ENCODE assay signal across 22 mouse cellular contexts in the genomic region with DNA sequence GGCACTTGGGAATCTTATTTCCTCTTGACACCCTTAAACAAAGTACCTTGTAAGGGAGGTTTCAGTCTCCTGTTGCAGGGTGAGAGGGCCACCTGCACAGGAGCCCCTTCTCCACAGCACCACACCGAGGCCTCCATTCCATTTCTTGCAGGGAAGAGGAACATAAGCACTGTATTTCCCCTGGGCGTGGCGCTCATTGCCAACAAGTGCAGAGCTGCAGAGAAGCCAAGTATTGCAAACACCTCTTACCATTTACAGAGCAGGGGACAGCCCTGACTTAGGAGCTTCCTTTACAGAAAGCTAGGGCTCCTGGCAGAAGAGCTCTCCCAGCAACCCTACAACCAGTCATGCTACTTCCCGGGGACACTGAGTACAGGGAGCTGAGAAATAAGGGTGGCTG. TPM values are rescaled to one million over a fixed set of nuclear protein-coding genes. Genes with fewer than 3 reads are reported as not detected.
DNase-seq lines count a peak whose midpoint lies in the region; ATAC-seq and TF ChIP-seq lines count a peak whose summit lies in the region.
"Had no signal": no experiment of that assay in that cellular context is flagged by ENCODE, and none has a peak within 500 bp of the region (broad histone marks: within the 10 kb centered on the region; RNA-seq: fewer than 3 reads in every experiment).

No protein-coding gene starts in this region.

- peak; percentile 34 for DNase-seq in adrenal gland, postnatal 14 days
- DNase-seq in adrenal gland, postnatal 25 days = no peak
- peak; percentile 51 for DNase-seq in lung, postnatal 36 days
- DNase-seq in lung, adult 2 months = no peak
- DNase-seq: adrenal gland, adult 8-10 months; adrenal gland, postnatal 36 days; B cell, adult 2 months; cerebellum, adult 9-10 months; forebrain, postnatal 0 days had no signal

- TF ChIP-seq POLR2A in lung, adult 2 months (IDR thresholded peaks at IDR 0.05; ENCODE audit: borderline replicate concordance, extremely low read depth, low read depth, low read length) = no peak

- peak; percentile 56; the same call in 1 of the 2 replicates for ATAC-seq in megakaryocyte, adult 5-6 weeks (ENCODE audit: poor library complexity, severe bottlenecking)
- ATAC-seq: activated CD4-positive, CD25-positive, alpha-beta regulatory T cell, adult 4 months; CD4-positive, CD25-positive, alpha-beta regulatory T cell, adult 4 months; forebrain, embryonic 13.5 days; forebrain, embryonic 15.5 days; forebrain, postnatal 0 days; Patski had no signal

- TF ChIP-seq CTCF in lung, adult 2 months (IDR thresholded peaks at IDR 0.05; ENCODE audit: insufficient read depth, low read length) = no peak

- no peaks in the 10 kb centered on the region for H3K4me1 ChIP-seq in lung, adult 2 months (ENCODE audit: control insufficient read depth, insufficient read depth, low read length)
- H3K4me1 ChIP-seq: embryonic facial prominence, embryonic 10.5 days; embryonic facial prominence, embryonic 12.5 days; forebrain, embryonic 13.5 days; forebrain, embryonic 15.5 days had no signal

- H3K4me3 ChIP-seq in lung, adult 2 months (replicated peaks; ENCODE audit: extremely low read depth, low read depth, low read length) = no peak overlapping the region
- H3K4me3 ChIP-seq: embryonic facial prominence, embryonic 10.5 days; embryonic facial prominence, embryonic 12.5 days; forebrain, embryonic 13.5 days; forebrain, embryonic 15.5 days had no signal

- 77% methylated on average over 4 of the region's 4 CpGs for WGBS in lung, adult 2 months

RNA-seq across cellular contexts. Expression of a gene that starts 12.0 kb away (rescaled TPM):
- 35.1 and 38.5 TPM in 2 replicates for total RNA-seq in adrenal gland, postnatal 14 days (2021)
- 40.5 and 51.1 TPM in 2 replicates for total RNA-seq in adrenal gland, postnatal 25 days (2021)
- polyA plus RNA-seq in lung, adult 2 months (2012; rRNA removed) = 16.2 and 20.7 TPM in 2 replicates
- total RNA-seq in megakaryocyte, adult 5-6 weeks (2015) = 19.4 and 21.1 TPM in 2 replicates
- total RNA-seq in megakaryocyte, adult 5-6 weeks (2017) = 69.1 and 72.6 TPM in 2 replicates

RNA-seq across cellular contexts. Expression of a gene that starts 18.3 kb away (rescaled TPM):
- total RNA-seq in adrenal gland, postnatal 14 days (2021) = 0.45 TPM in 1 of 2 replicates, not detected in the other
- 0.33 TPM in 1 of 2 replicates, not detected in the other for total RNA-seq in adrenal gland, postnatal 25 days (2021)
- polyA plus RNA-seq in lung, adult 2 months (2012; rRNA removed) = 0.17 and 0.31 TPM in 2 replicates
- total RNA-seq in megakaryocyte, adult 5-6 weeks (2015) = 0.16 and 0.60 TPM in 2 replicates
- total RNA-seq in megakaryocyte, adult 5-6 weeks (2017) = not detected in 2 replicates
- total RNA-seq: forebrain, postnatal 0 days; G1E had no signal
- polyA plus RNA-seq: embryonic facial prominence, embryonic 12.5 days; forebrain, embryonic 13.5 days had no signal

RNA-seq across cellular contexts. Expression of a gene that starts 18.5 kb away (rescaled TPM):
- total RNA-seq in adrenal gland, postnatal 14 days (2021) = 142 and 147 TPM in 2 replicates
- 152 and 210 TPM in 2 replicates for total RNA-seq in adrenal gland, postnatal 25 days (2021)
- 214 and 250 TPM in 2 replicates for polyA plus RNA-seq in lung, adult 2 months (2012; rRNA removed)
- 95.0 and 100 TPM in 2 replicates for total RNA-seq in megakaryocyte, adult 5-6 weeks (2015)
- total RNA-seq in megakaryocyte, adult 5-6 weeks (2017) = 86.1 and 98.4 TPM in 2 replicates

RNA-seq across cellular contexts. Expression of a gene that starts 21.0 kb away (rescaled TPM):
- 0.75 and 2.1 TPM in 2 replicates for total RNA-seq in adrenal gland, postnatal 14 days (2021)
- total RNA-seq in adrenal gland, postnatal 25 days (2021) = not detected in 2 replicates
- 0.83 and 1.1 TPM in 2 replicates for polyA plus RNA-seq in lung, adult 2 months (2012; rRNA removed)
- 0.04 TPM in 1 of 2 replicates, not detected in the other for total RNA-seq in megakaryocyte, adult 5-6 weeks (2015)
- total RNA-seq in megakaryocyte, adult 5-6 weeks (2017) = 0.24 and 0.95 TPM in 2 replicates
- total RNA-seq: adrenal gland, adult 18-20 months; adrenal gland, adult 8-10 months; adrenal gland, postnatal 36 days; forebrain, postnatal 0 days; G1E had no signal
- polyA plus RNA-seq: activated CD4-positive, CD25-positive, alpha-beta regulatory T cell, adult 4 months; CD4-positive, CD25-positive, alpha-beta regulatory T cell, adult 4 months; cerebellum, adult 2 months; embryonic facial prominence, embryonic 10.5 days; embryonic facial prominence, embryonic 12.5 days; embryonic facial prominence, embryonic 14.5 days; forebrain, embryonic 11.5 days; forebrain, embryonic 13.5 days; G1E had no signal

RNA-seq across cellular contexts. Expression of a gene that starts 35.9 kb away (rescaled TPM):
- total RNA-seq in adrenal gland, postnatal 14 days (2021) = 81.6 and 84.1 TPM in 2 replicates
- 109 and 117 TPM in 2 replicates for total RNA-seq in adrenal gland, postnatal 25 days (2021)
- 65.5 and 68.0 TPM in 2 replicates for polyA plus RNA-seq in lung, adult 2 months (2012; rRNA removed)
- 102 and 106 TPM in 2 replicates for total RNA-seq in megakaryocyte, adult 5-6 weeks (2015)
- total RNA-seq in megakaryocyte, adult 5-6 weeks (2017) = 61.3 and 77.4 TPM in 2 replicates

Comparison
In these comparisons a context has a peak if more than half of its experiments do, and no peak if none do; other contexts are left out.
1. DNase-seq: peak in adrenal gland, postnatal 14 days (single experiment) and lung, postnatal 36 days (single experiment); none in adrenal gland, postnatal 25 days (single experiment) and lung, adult 2 months (single experiment).